Mouse (Mus musculus) left cerebral cortex, adult 6 months (tissue): ENCODE measurements around the gene Angptl4. TPM values are rescaled to one million over a fixed set of nuclear protein-coding genes. Genes with fewer than 3 reads are reported as not detected.

Experiments used
- long read RNA-seq, 2 experiments: library from polyadenylated mRNA; unstranded; transcript quantifications; one replicate each; pipeline ENCODE4 v2.0.0; 2019 to 2020
- polyA plus RNA-seq: library from polyadenylated mRNA; unstranded; fragments of <200 nt; fragmentation: Nextera tagmentation; gene quantifications from 2 replicates; pipeline ENCODE4 v1.2.3, GENCODE M21; 2021

The Angptl4 gene
- polyA plus RNA-seq = 3.4 TPM in 2 replicates
- long read RNA-seq, experiment 1, transcript Angptl4-201 (7 exons, 3,308 nt) = major isoform, 10 of 11 reads
- long read RNA-seq, experiment 1, partial matches to known transcripts = 1 of 11 reads
- long read RNA-seq, experiment 1, other reads (novel, unspliced or antisense) = 0 of 11 reads
- long read RNA-seq, experiment 2, transcript Angptl4-201 (7 exons, 3,308 nt) = major isoform, 9 of 9 reads
- long read RNA-seq, experiment 2, partial matches to known transcripts = 0 of 9 reads
- long read RNA-seq, experiment 2, other reads (novel, unspliced or antisense) = 0 of 9 reads

DNA sequence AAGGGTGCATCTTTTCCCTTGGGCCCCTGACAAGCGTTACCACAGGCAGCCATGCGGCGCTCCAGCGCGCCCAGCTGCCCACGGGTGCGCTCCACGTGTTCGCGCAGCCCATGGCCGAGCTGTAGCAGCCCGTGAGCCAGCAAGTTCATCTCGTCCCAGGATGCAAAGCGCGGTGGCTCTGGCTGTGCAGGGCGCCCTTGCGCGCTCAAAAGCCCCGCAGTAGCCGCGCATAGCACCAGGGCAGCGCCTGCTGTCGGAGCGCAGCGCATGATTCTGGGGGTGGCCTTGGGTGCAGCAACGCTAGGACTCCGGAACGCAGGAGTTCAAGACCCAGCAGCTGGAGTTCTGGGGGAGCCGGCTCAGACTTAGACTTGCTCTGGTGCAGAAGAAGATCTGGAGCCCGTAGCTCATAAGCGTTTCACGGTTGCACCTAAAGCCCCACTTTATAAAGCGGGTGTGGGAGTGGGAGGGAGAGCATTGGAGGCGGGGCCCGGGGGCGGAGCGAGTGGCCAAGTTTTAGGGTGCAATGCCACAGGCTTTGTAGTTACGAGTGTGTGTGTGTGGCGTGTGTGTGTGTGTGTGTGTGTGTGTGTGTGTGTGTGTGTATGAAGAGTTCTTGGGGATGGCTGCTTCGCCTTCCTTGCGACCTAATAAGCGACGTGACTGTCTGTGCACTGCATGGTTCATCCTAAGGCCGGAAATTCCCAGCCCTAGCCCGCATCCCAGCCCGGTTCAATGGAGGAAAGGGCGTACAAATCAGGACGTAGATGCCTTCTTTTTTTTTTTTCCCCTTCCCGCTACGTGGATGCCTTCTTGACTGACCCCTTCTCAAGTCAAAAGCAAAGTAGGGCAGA lies at the start of gene Angptl4:
Angptl4 (minus strand) TSS at position 707 of the 854 bp plus-strand sequence.

DNA sequence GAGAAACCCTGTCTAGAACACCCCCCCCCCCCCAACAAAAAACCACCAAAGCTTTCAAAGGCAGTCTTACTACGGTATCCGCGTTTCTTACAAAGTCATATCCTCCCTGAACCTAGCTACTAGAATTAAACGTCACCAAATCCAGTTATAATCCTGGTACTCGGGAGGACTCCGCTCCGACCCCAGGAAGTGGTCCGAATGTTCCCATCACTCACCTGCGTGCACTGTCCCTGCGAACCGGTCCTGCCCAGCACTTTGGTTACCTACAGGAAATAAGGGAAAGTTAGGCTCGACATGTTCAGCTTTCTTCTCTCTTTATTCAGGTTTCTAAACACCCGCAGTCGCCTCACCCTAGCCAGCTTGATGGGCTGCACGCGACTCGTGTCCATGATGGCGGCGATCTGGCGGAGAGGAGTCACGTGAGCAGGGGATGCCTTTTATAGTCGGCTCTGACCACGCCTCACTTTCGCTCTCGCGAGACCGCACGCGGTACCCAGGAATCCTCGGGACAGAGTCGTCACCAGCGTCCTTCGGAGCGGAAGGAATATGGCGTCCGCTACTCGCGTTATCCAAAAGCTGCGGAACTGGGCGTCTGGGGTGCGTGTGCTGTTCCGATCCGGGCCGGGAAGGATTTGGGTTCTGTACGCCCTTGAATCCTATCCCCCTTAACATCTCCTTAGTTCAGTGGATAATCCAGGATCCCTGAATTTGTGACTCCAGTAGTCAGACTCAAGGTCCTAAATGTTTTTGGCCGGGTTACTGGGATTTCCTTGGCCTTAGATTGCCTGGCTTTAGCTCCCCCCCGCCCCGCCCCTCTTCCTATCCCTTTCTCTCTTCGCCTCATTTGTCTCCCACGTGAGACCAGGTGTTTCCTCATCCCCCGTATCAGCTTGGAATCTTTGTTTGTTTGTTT lies 42.7 kb upstream of the Angptl4 start, which contains the start of the genes Rps28 and Ndufa7:
Rps28 (minus strand) TSS at position 479 of the 913 bp plus-strand sequence.
Ndufa7 (plus strand) TSS at position 489 of the 913 bp plus-strand sequence.

DNA sequence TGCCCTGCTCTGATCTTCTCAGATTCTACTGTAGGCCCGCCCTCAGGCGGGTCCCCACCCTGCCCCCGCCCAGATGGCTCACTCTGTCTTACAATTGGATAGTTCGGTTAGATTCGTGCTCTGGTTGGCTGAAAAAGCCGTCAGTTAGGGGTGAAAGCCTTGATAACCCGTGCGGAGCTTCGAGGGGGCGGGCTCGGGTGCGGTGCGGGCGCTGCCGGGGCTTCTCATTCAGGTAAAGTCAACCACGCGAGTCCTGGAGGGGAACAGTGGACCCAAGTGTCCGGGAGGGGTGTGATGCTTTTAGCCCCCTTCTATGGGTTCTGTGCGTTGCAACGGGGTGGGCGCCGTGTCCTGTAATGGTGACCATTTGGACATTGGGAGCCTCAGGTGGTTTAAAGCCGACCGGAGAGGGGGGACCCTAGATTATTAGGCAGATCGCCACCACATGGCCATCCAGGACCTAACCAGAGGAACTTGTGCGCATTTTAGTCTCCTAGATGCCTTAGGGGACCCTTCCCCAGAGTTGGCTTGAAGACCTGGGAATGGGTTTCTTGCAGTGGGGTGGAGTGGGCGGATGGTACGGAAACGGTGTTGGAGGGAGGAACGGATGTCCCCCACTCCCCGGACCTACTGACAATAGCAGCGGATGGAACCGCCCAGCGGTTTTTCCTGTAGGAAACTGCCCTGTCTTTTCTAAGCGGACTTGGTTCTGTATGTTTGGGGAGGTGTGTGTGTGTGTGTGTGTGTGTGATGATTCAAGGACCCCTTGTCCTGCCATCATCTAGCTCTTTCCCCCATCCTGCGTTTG lies 28.9 kb upstream of the Angptl4 start, which contains the start of gene Kank3:
Kank3 (plus strand) TSS at position 186 of the 808 bp plus-strand sequence.

GRCm38 (mm10) chr17:33760255-33761165 lies 21.1 kb downstream of the Angptl4 start, which contains the start of gene Rab11b:
Gene Rab11b, minus strand, starts transcription at chr17:33760530.

Other genes with a start within 250 kb of the Angptl4 start
- 1.2 and 1.5 TPM in 2 replicates for gene Myo1f, start 226.1 kb downstream of the Angptl4 start, polyA plus RNA-seq
- gene Zfp414, start 152.7 kb downstream of the Angptl4 start, polyA plus RNA-seq = 29.6 and 40.3 TPM in 2 replicates
- not detected in 2 replicates for gene Pram1, start 143.8 kb downstream of the Angptl4 start, polyA plus RNA-seq
- gene Hnrnpm, start 95.0 kb downstream of the Angptl4 start, polyA plus RNA-seq = 48.3 and 50.7 TPM in 2 replicates
- gene March2, start 63.2 kb downstream of the Angptl4 start, polyA plus RNA-seq = 20.5 and 194 TPM in 2 replicates
- 640 and 662 TPM in 2 replicates for gene Rab11b, start 21.3 kb downstream of the Angptl4 start, polyA plus RNA-seq
- 18.2 and 19.7 TPM in 2 replicates for gene Kank3, start 28.7 kb upstream of the Angptl4 start, polyA plus RNA-seq
- 2,886 and 3,372 TPM in 2 replicates for gene Rps28, start 42.7 kb upstream of the Angptl4 start, polyA plus RNA-seq
- 1,006 and 1,076 TPM in 2 replicates for gene Ndufa7, start 42.7 kb upstream of the Angptl4 start, polyA plus RNA-seq
- gene Cd320, start 61.3 kb upstream of the Angptl4 start, polyA plus RNA-seq = 45.2 and 56.2 TPM in 2 replicates
- gene Gm7029, start 92.0 kb upstream of the Angptl4 start, polyA plus RNA-seq = not detected in 2 replicates
- gene Kifc1, start 108.8 kb upstream of the Angptl4 start, polyA plus RNA-seq = 0.23 and 0.25 TPM in 2 replicates
- 1.5 and 2.0 TPM in 2 replicates for gene Platr17, start 123.3 kb upstream of the Angptl4 start, polyA plus RNA-seq
- 17.9 and 19.4 TPM in 2 replicates for gene Daxx, start 127.6 kb upstream of the Angptl4 start, polyA plus RNA-seq
- 27.8 and 29.4 TPM in 2 replicates for gene Tapbp, start 134.1 kb upstream of the Angptl4 start, polyA plus RNA-seq
- 4.8 and 8.5 TPM in 2 replicates for gene Zbtb22, start 134.1 kb upstream of the Angptl4 start, polyA plus RNA-seq
- gene Rgl2, start 147.7 kb upstream of the Angptl4 start, polyA plus RNA-seq = 7.1 and 7.2 TPM in 2 replicates
- gene Pfdn6, start 158.5 kb upstream of the Angptl4 start, polyA plus RNA-seq = 117 and 123 TPM in 2 replicates
- 4.5 and 4.8 TPM in 2 replicates for gene Wdr46, start 158.8 kb upstream of the Angptl4 start, polyA plus RNA-seq
- gene B3galt4, start 169.7 kb upstream of the Angptl4 start, polyA plus RNA-seq = 4.3 and 5.6 TPM in 2 replicates
- 41.5 and 54.7 TPM in 2 replicates for gene Vps52, start 174.0 kb upstream of the Angptl4 start, polyA plus RNA-seq
- gene Rps18, start 174.2 kb upstream of the Angptl4 start, polyA plus RNA-seq = 906 and 922 TPM in 2 replicates
- 29.6 and 37.7 TPM in 2 replicates for gene H2-K1, start 218.5 kb upstream of the Angptl4 start, polyA plus RNA-seq
- 3.4 and 12.5 TPM in 2 replicates for gene Ring1, start 242.8 kb upstream of the Angptl4 start, polyA plus RNA-seq
- 25.9 and 48.5 TPM in 2 replicates for gene H2-Ke6, start 246.2 kb upstream of the Angptl4 start, polyA plus RNA-seq
- gene Slc39a7, start 249.9 kb upstream of the Angptl4 start, polyA plus RNA-seq = 66.0 and 69.8 TPM in 2 replicates
- 12.9 and 32.8 TPM in 2 replicates for gene Rxrb, start 250.0 kb upstream of the Angptl4 start, polyA plus RNA-seq